Mouse (Mus musculus) spleen, adult 12 weeks (tissue): ENCODE results near the gene Lbx2.

Experiments used
- DNase-seq: peaks from one replicate; pipeline ENCODE4 v3.0.0; 2022; ENCODE audit warnings: low spot score

Lbx2 gene

DNA sequence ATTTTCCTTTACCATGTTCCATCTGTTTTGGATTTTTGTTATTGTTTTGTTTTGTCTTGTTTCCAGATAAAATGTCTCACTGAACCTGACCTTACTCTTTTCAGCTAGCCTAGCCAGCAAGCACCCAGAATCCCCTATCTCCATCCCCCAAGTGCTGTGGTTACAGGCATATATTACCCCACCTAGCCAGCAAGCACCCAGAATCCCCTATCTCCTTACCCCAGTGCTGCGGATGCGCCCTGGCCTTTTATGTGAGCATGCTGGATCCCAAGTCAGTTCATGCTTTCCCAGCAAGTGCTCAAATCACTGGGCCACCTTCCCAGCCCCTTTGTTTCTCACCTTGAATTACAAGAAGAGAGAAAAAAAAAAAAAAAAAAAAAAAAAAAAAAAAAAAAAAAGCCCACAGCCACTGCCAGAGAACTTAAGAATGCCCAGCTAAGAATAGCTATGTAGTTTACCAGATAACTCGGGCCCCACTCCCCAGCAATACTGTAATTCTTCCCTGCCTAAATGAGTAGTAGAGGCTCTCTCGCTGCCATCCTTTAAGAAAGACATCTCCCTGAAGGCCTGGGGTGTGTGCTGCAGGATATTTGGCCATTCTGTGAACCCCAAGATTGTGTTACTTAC, 25.5 kb downstream of the Lbx2 start:
- DNase-seq = no peak

DNA sequence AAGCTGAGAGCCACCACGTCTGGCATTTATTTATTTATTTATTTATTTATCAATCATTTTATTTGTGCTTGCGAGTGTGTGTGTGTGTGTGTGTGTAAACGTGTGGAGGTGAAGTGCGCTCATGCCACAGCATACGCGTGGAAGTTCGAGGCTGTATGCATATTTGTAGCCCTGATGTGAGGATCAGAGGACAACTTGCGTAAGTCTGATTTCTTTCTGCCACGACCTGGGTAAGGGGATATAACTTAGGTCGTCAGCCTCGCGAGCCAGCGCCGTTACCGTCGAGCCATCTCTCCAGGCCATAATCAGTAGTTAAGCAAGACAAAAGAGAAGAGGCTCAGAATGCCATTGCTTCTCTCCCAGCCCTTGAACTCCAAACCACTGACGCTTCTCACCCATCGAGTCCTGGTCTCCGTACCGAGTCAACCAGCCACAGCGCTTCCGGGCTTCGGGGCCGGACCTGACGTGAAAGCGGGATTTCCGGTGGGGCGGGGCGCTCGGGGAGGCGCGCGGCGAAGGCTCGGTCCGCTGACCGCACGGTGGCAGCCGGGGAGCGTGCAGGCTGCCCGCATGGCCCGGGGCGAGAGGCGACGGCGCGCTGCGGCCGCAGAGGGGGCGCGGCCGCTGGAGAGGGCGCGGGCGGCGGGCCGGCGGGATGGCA, 29.0 kb downstream of the Lbx2 start, which contains the start of gene Mogs:
TSS of gene Mogs (plus strand) at position 486 of the 661 bp plus-strand sequence.
- DNase-seq = peak; percentile 88

DNA sequence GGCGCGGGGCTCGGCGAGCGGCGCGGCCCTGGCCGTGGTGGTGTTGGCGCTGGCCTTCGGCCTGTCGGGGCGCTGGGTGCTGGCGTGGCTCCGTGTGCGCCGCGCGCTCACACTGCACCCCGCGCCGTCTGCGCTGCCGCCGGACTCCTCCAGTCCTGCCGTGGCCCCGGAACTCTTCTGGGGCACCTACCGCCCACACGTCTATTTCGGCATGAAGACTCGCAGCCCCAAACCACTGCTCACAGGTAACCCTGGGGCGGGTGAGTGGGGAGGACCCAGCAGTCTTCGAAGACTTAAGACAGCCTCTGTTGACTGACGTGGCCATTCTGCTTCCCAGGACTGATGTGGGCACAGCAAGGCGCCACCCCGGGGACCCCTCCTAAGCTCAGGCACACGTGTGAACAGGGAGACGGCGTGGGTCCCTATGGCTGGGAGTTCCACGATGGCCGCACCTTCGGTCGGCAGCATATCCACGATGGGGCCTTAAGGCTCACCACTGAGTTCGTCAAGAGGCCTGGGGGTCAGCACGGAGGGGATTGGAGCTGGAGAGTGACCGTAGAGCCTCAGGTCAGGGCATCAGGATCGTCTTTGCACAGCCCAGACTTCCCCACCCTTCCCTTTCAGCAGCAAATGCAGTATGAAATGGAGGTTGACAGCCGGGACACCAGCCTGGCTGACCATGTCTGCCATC, 29.7 kb downstream of the Lbx2 start:
- DNase-seq = no peak

- DNase-seq = no peak
Observed at GRCm38 (mm10) chr6:83116373-83117164, 30.4 kb downstream of the Lbx2 start.

DNA sequence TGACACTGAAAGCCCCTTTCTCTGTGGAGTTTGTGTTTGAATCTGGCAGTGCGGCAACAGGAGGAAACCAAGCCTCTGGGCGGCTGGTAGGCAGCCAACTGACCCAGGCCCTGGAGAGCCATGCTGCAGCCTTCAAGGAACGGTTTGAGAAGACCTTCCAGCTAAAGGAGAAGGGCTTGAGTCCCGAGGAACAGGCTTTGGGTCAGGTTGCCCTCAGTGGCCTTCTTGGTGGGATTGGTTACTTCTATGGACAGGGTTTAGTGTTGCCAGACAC, 30.9 kb downstream of the Lbx2 start:
- no peak for DNase-seq

- DNase-seq = no peak
Observed at GRCm38 (mm10) chr6:83117616-83118015, 31.4 kb downstream of the Lbx2 start.

GRCm38 (mm10) chr6:83118369-83118768, 32.2 kb downstream of the Lbx2 start:
- no peak for DNase-seq

DNA sequence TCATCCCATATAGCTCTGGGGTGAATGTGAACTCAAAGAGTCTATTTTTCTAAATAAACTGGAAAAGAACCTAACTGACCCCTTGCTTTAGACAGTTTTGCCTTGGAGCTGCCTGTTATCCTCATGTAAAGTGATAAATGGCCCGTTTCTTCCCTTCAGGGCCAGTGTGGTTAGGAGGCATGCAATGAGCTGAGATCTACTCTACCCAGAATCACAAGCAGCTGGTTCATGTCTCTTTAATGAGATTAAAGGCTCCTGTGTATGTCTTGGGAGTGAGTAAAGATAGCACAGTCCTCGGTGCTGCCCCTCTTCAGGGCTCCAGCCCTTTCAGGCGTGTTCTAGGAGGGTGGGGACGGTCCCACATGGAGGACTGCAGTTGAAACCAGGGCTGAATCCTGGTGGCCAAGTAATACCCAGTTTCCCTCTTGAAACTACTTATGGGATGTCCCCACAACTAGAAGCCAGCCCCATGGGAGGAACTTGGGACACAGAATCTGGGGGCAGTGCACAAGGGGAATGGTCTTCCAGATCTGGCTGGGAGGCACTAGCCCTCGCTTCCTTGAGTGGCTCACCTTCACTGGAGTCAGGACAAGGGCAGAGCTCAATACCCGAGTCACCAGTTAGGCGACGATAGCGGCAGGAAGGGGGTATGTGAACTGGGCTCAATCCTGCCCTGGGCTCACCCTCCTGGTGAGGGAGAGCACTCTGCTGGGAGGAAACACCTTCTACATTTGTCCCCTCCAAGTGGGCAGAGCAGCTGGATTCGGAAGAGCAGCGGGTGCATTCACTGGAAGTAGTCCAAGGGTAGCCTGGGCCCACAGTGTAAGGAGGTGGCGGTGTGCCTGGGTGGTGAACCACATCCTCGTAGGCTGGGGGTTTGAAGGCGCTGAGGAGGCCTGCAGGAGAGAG, 32.9 kb downstream of the Lbx2 start:
- no peak for DNase-seq

- DNase-seq = no peak
Observed at GRCm38 (mm10) chr6:83119734-83120051, 33.5 kb downstream of the Lbx2 start.

- DNase-seq = peak; percentile 88
Observed at GRCm38 (mm10) chr6:83120930-83121862, 35.0 kb downstream of the Lbx2 start, which contains the start of gene Wbp1. TSS of gene Wbp1 (minus strand) at chr6:83121559.

DNA sequence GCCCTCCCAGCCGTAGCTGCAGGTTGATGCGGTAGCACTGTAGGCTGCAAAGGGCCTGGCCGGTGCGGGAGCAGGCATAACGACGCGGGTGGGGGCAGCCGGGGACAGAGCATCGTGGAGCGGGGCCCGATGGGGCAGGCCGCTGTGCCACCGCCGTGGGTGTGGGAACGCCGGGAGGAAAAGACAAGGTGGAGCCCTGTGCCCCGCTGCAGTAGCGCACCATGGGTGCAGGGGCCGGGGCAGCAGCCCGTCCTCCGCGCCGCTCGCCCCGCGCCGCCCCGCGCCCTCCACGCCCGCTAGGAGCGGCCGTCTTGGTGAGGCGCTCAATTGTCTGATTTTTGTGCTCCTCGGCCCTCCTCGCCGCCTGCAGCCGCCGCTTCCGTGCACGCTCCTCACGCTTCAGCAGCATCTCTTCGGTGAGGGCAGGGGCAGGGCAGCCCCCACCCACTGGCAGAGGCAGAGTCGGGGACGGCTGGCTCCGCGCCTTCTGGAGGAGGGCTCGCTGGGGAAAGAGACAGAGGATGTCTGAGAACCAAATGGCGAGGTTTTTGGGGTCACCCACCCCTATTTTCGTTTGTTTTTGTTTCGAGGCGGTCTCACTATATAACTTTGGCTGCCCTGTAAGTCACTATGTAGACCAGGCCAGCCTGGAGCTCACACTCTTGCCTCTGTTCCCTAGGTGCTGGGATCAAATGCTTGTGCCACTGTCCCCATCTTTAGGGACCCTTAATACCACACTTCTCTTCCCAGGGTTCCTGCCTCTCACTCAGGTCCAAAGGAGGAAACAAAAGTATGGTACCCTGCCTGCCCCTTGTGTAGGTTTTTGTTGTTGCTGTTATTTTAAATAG, 35.9 kb downstream of the Lbx2 start:
- DNase-seq = no peak

DNA sequence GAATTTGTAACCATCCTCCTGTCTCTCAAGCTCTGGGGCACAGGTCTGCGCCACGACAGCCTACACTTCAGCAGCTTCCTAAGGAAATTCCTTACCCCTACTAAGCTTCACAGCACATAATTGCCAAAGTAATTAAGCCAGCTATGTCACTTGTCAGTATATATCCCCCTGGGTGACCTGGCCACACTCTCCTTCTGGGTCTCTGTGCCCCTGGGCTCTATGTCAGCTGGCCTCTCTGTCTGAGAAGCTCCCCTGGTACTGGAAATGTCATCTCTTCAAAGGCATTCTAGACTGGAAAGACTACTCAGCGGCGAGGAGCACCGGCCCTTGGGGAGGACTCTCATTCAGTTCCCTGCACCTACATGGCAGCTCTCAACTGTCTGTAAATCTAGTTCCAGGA, 36.8 kb downstream of the Lbx2 start:
- DNase-seq = no peak

DNA sequence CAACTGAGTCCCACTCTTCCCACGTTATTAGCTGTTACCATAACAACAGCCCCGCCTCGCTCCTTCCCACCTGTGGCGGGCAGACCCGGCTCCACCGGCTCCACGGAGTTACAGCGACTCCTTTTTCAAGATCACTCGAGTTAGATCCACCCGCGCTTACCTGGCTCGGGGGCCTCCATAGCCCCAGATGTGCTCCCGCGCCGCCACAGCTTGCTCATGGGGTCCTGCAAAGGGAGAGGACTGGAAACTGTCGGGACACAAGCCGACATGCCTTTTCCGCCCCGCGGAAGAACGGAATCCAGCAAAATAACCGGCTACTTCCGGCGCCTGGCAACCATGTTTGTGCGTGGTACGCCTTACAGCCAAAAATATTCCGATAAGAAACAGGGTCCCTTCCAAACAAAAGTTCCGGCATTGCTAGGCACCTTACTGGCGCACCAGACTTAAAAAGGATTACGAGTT, 38.7 kb downstream of the Lbx2 start:
- DNase-seq = peak; percentile 83

DNA sequence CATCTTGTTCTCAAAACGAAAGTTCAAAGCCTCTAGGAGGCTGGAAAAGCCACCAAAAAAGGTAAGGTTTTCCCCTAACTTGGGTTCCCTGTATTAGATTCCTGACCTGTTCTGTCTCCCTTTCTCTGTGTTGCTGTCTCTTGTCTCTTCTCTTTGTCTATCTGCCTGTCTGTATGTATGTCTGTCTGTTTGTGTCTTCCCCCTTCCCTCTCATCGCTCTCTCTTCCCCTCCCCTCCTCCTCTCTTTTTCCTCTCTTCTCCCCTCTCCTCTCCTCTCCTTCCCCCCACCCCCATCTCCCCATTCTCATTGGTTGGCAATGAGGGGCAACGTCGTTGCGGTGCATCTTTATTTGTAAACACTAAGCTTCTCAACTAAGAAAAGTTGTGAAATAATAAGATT, 39.2 kb downstream of the Lbx2 start, which contains the start of gene Ino80b:
TSS of gene Ino80b (minus strand) at position 101 of the 400 bp plus-strand sequence.
- no peak for DNase-seq

- DNase-seq = no peak
Observed at GRCm38 (mm10) chr6:83127419-83127818, 41.3 kb downstream of the Lbx2 start.

- DNase-seq = no peak
Observed at GRCm38 (mm10) chr6:83131469-83132034, 45.4 kb downstream of the Lbx2 start.

GRCm38 (mm10) chr6:83132176-83132919, 46.2 kb downstream of the Lbx2 start:
- DNase-seq = no peak

GRCm38 (mm10) chr6:83134226-83134625, 48.1 kb downstream of the Lbx2 start:
- DNase-seq = no peak
